Mouse (Mus musculus) ES-E14 (cell line): ENCODE data around the gene Arl5a.

Experiments
- CHD2 ChIP-seq: IDR thresholded peaks from 2 replicates; pipeline ENCODE4 v1.6.1; 2014; ENCODE audit warnings: mild to moderate bottlenecking, low read depth, low read length, inconsistent platforms
- HCFC1 ChIP-seq: IDR thresholded peaks from 2 replicates; pipeline ENCODE4 v1.6.1; 2012; ENCODE audit warnings: low read length, inconsistent platforms, borderline replicate concordance; ENCODE audit not compliant: insufficient read depth
- MAFK ChIP-seq: IDR thresholded peaks from 2 replicates; pipeline ENCODE4 v1.6.1; 2014; ENCODE audit warnings: mild to moderate bottlenecking, low read depth, low read length, inconsistent platforms; ENCODE audit not compliant: insufficient read depth
- ZC3H11A ChIP-seq: IDR thresholded peaks from 2 replicates; pipeline ENCODE4 v1.6.1; 2012; ENCODE audit warnings: low read depth, mild to moderate bottlenecking, inconsistent platforms, low read length, borderline replicate concordance
- ZNF384 ChIP-seq: IDR thresholded peaks from 2 replicates; pipeline ENCODE4 v1.6.1; 2012; ENCODE audit warnings: low read depth, low read length, inconsistent platforms

- TF ChIP-seq ZNF384, result no peak
- no peak for TF ChIP-seq CHD2
- TF ChIP-seq MAFK, result no peak
- no peak for TF ChIP-seq HCFC1
- no peak for TF ChIP-seq ZC3H11A
Measured at GRCm38 (mm10) chr2:52372480-52372879, 52.2 kb downstream of the Arl5a start.
